Mouse (Mus musculus) forebrain, embryonic 13.5 days (tissue): Measurements from ENCODE around the gene Ddo. TPM values are rescaled to one million over a fixed set of nuclear protein-coding genes. Genes with fewer than 3 reads are reported as not detected.

ENCODE experiments used
- ATAC-seq: fragments of 200-750 bp; cut with Nextera tagmentation; 2 replicates; pipeline ENCODE4 v1.8.0; 2017
- H3K27ac ChIP-seq: fragments of 300-500 bp; sonication (generic); 2 replicates; pipeline ENCODE4 v1.5.1; 2015; ENCODE audit warnings: inconsistent platforms, mild to moderate bottlenecking, moderate library complexity
- H3K27me3 ChIP-seq: fragments of 300-500 bp; sonication (generic); 2 replicates; pipeline ENCODE4 v1.6.1; 2015; ENCODE audit warnings: mild to moderate bottlenecking, inconsistent platforms
- H3K36me3 ChIP-seq: fragments of 300-500 bp; sonication (generic); 2 replicates; pipeline ENCODE4 v1.6.1; 2015; ENCODE audit warnings: mild to moderate bottlenecking, inconsistent platforms; ENCODE audit not compliant: poor library complexity, severe bottlenecking
- H3K4me1 ChIP-seq: fragments of 300-500 bp; sonication (generic); 2 replicates; pipeline ENCODE4 v1.6.1; 2015; ENCODE audit warnings: inconsistent platforms
- H3K4me2 ChIP-seq: fragments of 300-500 bp; sonication (generic); 2 replicates; pipeline ENCODE4 v1.6.1; 2015; ENCODE audit warnings: inconsistent platforms, mild to moderate bottlenecking, moderate library complexity
- H3K4me3 ChIP-seq: fragments of 300-500 bp; sonication (generic); 2 replicates; pipeline ENCODE4 v1.5.1; 2015; ENCODE audit warnings: mild to moderate bottlenecking, inconsistent platforms
- H3K9ac ChIP-seq: fragments of 300-500 bp; sonication (generic); 2 replicates; pipeline ENCODE4 v1.6.1; 2015; ENCODE audit warnings: mild to moderate bottlenecking, inconsistent platforms
- H3K9me3 ChIP-seq: fragments of 300-500 bp; sonication (generic); replicated peaks from 2 replicates; pipeline ENCODE4 v1.6.1; 2016; ENCODE audit warnings: inconsistent platforms
- WGBS: fragments of 180-500 bp; shearing (Covaris S2); methylation state at CpG from one replicate; pipeline ENCODE4 v1.1.7; 2015; 5-methylcytosine and 5-hydroxymethylcytosine counted together
- polyA plus RNA-seq: library from polyadenylated mRNA; unstranded; fragments of >200 nt; fragmentation: Nextera tagmentation; extraction: Ambion mirVana; gene quantifications from 2 replicates; pipeline ENCODE4 v1.2.1, GENCODE M21; 2015

Gene Ddo
- polyA plus RNA-seq, result 0.25 and 0.44 TPM in 2 replicates

- ATAC-seq, result no peak
- Histone ChIP-seq H3K36me3 (no peaks in the 10 kb centered on the region), H3K9me3 (no peaks in the 10 kb centered on the region), H3K4me2 (no peak within 1 kb of the TSS), H3K4me3 (no peak within 1 kb of the TSS), H3K27me3 (no peaks in the 10 kb centered on the region), H3K27ac (no peak within 1 kb of the TSS), H3K9ac (no peak within 1 kb of the TSS), H3K4me1 (peaks cover 13% of the 10 kb centered on the region; the same call in 1 of the 2 replicates)
- WGBS, result 75% methylated on average over 8 of the region's 8 CpGs
These were observed at the start of gene Ddo for GRCm38 (mm10) chr10:40629656-40630311. TSS of gene Ddo (plus strand) at chr10:40630011.

DNA sequence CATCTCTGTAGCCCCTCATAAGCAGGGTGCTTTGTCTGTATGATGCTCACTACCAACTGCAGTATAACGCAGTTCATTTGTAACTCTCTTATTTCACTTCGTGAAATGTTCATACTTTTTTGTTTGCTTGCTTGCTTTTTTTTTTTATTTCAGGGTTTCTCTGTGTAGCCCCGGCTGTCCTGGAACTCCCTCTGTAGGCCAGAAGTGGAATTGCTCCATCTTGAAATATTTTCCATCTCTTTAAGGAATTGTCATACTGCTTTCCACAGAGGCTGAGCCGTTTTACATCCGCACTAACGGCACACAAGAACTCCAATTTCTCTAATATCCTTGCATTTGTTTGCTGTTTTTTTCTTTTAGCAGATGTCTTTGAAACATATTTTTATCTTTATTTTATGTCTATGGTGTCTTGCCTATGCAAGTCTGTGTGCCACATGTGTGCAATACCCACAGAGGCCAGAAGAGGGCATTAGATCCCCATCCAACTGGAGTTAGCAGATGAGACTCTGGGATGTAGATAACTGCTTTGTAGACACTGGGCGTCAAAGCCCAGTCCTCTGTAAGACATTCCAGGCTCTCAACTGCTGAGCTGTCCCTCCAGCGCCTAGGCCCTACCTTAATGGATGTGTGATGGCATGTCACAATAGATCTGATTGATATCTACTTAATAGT is 46.1 kb upstream of the Ddo start:
- 84% methylated on average over 8 of the region's 8 CpGs for WGBS
- Histone ChIP-seq H3K4me1 (no peaks in the 10 kb centered on the region), H3K27ac (no peak overlapping the region), H3K9me3 (no peaks in the 10 kb centered on the region), H3K4me3 (no peak overlapping the region), H3K36me3 (no peaks in the 10 kb centered on the region), H3K4me2 (no peak overlapping the region), H3K27me3 (no peaks in the 10 kb centered on the region), H3K9ac (no peak overlapping the region)
- no peak for ATAC-seq

GRCm38 (mm10) chr10:40592186-40592585 is 37.6 kb upstream of the Ddo start:
- Histone ChIP-seq H3K27ac (no peak overlapping the region), H3K4me1 (no peaks in the 10 kb centered on the region), H3K4me2 (no peak overlapping the region), H3K9me3 (no peaks in the 10 kb centered on the region), H3K4me3 (no peak overlapping the region), H3K36me3 (no peaks in the 10 kb centered on the region), H3K27me3 (no peaks in the 10 kb centered on the region), H3K9ac (no peak overlapping the region)
- no peak for ATAC-seq
- WGBS, result 55% methylated on average over 7 of the region's 7 CpGs

DNA sequence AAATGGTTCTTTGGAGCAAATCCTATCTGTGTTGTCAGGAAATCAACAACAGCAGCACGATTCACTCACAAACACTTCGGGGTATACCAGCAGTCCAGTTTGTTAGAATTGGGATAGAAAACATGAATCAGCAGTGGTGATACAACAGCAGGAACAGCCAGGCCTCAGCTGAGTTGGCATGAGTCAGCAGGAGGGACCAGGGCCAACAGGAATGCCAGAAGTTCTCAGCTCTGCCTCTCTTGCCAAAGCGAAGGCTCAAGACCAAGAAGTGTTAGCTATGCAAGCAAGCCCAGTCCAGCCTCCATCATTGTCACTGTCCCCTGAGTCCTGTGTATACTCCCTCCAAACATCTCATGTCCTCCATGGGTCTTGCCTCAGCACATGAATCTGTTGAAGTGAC is 32.6 kb upstream of the Ddo start:
- WGBS, result 94% methylated on average over 3 of the region's 3 CpGs
- Histone ChIP-seq H3K9me3 (no peaks in the 10 kb centered on the region), H3K4me1 (no peaks in the 10 kb centered on the region), H3K4me2 (no peak overlapping the region), H3K27me3 (no peaks in the 10 kb centered on the region), H3K9ac (no peak overlapping the region), H3K4me3 (no peak overlapping the region), H3K36me3 (no peaks in the 10 kb centered on the region), H3K27ac (no peak overlapping the region)
- no peak for ATAC-seq

- no peak overlapping the region for H3K4me2 ChIP-seq
- H3K27me3 ChIP-seq, result no peaks in the 10 kb centered on the region
- H3K9ac ChIP-seq, result no peak overlapping the region
- H3K4me1 ChIP-seq, result no peaks in the 10 kb centered on the region
- H3K4me3 ChIP-seq, result no peak overlapping the region
- H3K27ac ChIP-seq, result no peak overlapping the region
- H3K9me3 ChIP-seq, result peaks cover 6% of the 10 kb centered on the region
- ATAC-seq, result peak; percentile 50; the same call in 1 of the 2 replicates
- 55% methylated on average over 6 of the region's 6 CpGs for WGBS
- no peaks in the 10 kb centered on the region for H3K36me3 ChIP-seq
These were observed 25.0 kb upstream of the Ddo start for GRCm38 (mm10) chr10:40604706-40605394.

- no peaks in the 10 kb centered on the region for H3K4me1 ChIP-seq
- no peak overlapping the region for H3K9ac ChIP-seq
- H3K27ac ChIP-seq, result no peak overlapping the region
- no peak overlapping the region for H3K4me2 ChIP-seq
- H3K27me3 ChIP-seq, result no peaks in the 10 kb centered on the region
- H3K36me3 ChIP-seq, result no peaks in the 10 kb centered on the region
- no peaks in the 10 kb centered on the region for H3K9me3 ChIP-seq
- H3K4me3 ChIP-seq, result no peak overlapping the region
- ATAC-seq, result no peak
These were observed 11.8 kb upstream of the Ddo start for GRCm38 (mm10) chr10:40617973-40618372.

DNA sequence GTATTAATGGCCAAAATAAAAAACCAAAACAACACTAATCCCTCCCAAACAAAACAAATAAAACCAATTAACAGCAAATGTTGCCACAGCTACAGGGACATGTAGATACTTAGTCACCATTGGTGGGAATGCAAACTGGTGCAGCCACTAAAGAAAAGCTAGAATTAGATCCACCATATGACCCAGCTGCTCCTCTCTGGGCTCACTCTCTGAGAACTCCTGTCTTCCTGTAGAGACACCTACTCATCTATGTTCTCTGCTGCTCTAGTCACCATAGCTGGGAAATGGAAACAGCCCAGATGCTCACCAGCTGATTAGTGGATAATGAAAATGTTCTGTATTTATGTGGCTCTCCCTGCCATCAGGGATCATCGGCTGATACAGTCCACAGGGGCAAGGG is 10.1 kb upstream of the Ddo start:
- no peak for ATAC-seq
- 92% methylated on average over 1 of the region's 1 CpGs for WGBS
- no peak overlapping the region for H3K4me2 ChIP-seq
- no peaks in the 10 kb centered on the region for H3K4me1 ChIP-seq
- no peaks in the 10 kb centered on the region for H3K36me3 ChIP-seq
- H3K9me3 ChIP-seq, result no peaks in the 10 kb centered on the region
- no peak overlapping the region for H3K27ac ChIP-seq
- H3K4me3 ChIP-seq, result no peak overlapping the region
- no peak overlapping the region for H3K9ac ChIP-seq
- no peaks in the 10 kb centered on the region for H3K27me3 ChIP-seq

DNA sequence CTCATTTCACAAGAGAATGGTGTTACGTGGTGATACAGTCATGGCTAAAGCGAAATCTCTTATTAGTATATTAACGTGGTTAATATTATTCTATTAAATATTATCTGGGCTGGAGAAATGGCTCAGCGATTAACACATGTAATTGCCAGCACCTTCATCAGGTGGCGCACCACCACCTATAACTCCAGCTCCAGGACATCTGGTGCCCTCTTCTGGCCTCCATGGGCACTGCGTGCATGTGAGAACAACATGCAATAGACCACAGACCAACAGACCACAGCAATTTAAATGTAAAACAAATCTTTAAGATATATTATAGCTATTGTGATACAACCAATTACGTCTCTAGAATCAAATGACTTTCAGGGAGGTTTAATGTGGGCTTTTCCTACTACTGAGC is 671 bp upstream of the Ddo start:
- no peaks in the 10 kb centered on the region for H3K36me3 ChIP-seq
- H3K4me1 ChIP-seq, result peaks cover 13% of the 10 kb centered on the region; the same call in 1 of the 2 replicates
- no peaks in the 10 kb centered on the region for H3K9me3 ChIP-seq
- H3K4me2 ChIP-seq, result no peak overlapping the region
- ATAC-seq, result no peak
- no peak overlapping the region for H3K27ac ChIP-seq
- no peak overlapping the region for H3K4me3 ChIP-seq
- no peaks in the 10 kb centered on the region for H3K27me3 ChIP-seq
- no peak overlapping the region for H3K9ac ChIP-seq
- 77% methylated on average over 7 of the region's 7 CpGs for WGBS

DNA sequence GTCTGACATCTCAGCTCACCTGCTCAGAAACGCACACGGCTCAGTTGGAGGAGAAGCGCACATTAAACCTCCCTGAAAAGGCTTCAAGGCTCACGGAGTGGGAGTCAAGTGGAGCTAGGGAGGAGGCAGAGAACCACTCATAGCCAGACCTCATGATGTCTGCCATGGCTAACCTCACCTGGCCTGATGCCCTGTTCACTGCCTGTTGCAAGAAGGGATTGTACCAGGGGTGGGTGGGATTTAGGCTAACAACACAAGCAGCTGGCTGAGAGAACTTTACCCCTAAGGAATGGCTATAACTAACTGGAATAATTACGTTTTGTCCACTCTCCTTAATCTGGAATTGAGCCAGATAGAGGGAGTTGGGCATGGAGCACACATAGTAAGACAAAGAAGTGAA is 646 bp downstream of the Ddo start:
- Histone ChIP-seq H3K9me3 (no peaks in the 10 kb centered on the region), H3K4me1 (peaks cover 13% of the 10 kb centered on the region; the same call in 1 of the 2 replicates), H3K27me3 (no peaks in the 10 kb centered on the region), H3K4me2 (no peak overlapping the region), H3K27ac (no peak overlapping the region), H3K4me3 (no peak overlapping the region), H3K9ac (no peak overlapping the region), H3K36me3 (no peaks in the 10 kb centered on the region)
- WGBS, result 67% methylated on average over 5 of the region's 5 CpGs
- ATAC-seq, result no peak

DNA sequence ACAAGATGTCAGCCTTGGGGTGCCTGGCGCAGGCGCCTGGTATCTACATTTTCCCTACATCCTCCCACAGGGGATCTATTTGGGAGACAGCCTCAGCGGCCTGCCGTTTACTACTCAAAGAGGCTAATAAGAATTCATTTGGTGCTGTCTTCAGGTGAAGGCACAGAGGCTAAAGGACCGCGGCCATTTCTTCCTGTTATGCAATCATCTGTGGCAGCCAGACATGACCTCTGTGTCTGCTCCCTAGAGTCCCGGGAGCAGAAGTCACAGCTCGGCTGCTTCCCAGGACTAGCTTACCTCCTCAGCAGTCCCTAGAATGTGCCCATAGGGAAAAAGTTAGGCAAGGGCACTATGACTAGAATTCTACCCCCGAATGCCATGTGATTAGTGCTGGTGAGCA is 1.1 kb downstream of the Ddo start:
- Histone ChIP-seq H3K4me2 (no peak overlapping the region), H3K27ac (no peak overlapping the region), H3K9me3 (no peaks in the 10 kb centered on the region), H3K36me3 (no peaks in the 10 kb centered on the region), H3K4me3 (no peak overlapping the region), H3K4me1 (peaks cover 13% of the 10 kb centered on the region; the same call in 1 of the 2 replicates), H3K27me3 (no peaks in the 10 kb centered on the region), H3K9ac (no peak overlapping the region)
- WGBS, result 88% methylated on average over 9 of the region's 9 CpGs
- no peak for ATAC-seq

- Histone ChIP-seq H3K27me3 (no peaks in the 10 kb centered on the region), H3K9me3 (no peaks in the 10 kb centered on the region), H3K4me1 (peaks cover 13% of the 10 kb centered on the region; the same call in 1 of the 2 replicates), H3K4me3 (no peak overlapping the region), H3K36me3 (no peaks in the 10 kb centered on the region), H3K4me2 (no peak overlapping the region), H3K9ac (no peak overlapping the region), H3K27ac (no peak overlapping the region)
- ATAC-seq, result no peak
- WGBS, result 61% methylated on average over 3 of the region's 3 CpGs
These were observed 2.3 kb downstream of the Ddo start for GRCm38 (mm10) chr10:40632087-40632486.

DNA sequence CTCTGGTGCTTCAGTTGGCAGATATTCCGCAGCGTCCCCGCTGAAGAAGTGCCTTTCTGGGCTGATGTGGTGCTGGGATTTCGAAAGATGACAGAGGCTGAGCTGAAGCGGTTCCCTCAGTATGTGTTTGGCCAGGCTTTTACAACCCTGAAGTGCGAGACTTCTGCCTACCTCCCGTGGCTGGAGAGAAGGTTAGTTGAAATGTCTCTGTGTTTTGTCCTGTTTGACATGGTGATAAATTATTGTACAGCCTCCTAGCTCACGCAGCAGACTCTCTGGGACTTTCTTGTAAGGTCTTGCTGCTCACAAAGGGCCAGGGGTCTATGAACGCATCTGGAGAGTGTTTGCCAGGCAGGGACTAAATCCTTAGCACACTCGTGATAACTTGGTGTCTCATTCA is 7.5 kb downstream of the Ddo start:
- no peak overlapping the region for H3K4me2 ChIP-seq
- no peaks in the 10 kb centered on the region for H3K9me3 ChIP-seq
- H3K4me1 ChIP-seq, result peaks cover 14% of the 10 kb centered on the region
- WGBS, result 69% methylated on average over 10 of the region's 10 CpGs
- no peaks in the 10 kb centered on the region for H3K27me3 ChIP-seq
- H3K36me3 ChIP-seq, result no peaks in the 10 kb centered on the region
- no peak overlapping the region for H3K4me3 ChIP-seq
- no peak overlapping the region for H3K9ac ChIP-seq
- no peak overlapping the region for H3K27ac ChIP-seq
- ATAC-seq, result no peak
